Mouse (Mus musculus): Measurements from ENCODE around the gene Rbl1. TPM values are rescaled to one million over a fixed set of nuclear protein-coding genes. Genes with fewer than 3 reads are reported as not detected.

Rbl1 gene
- polyA plus RNA-seq, 1 experiment from 2014 or later = 23.7 TPM

GRCm38 (mm10) chr2:157128072-157128471 lies 76.3 kb downstream of the Rbl1 start:
- Histone ChIP-seq H3K4me1 (peaks cover 4% of the 10 kb centered on the region), H3K36me3 (replicated peaks) (peaks cover 53% of the 10 kb centered on the region), H3K9me3 (no peaks in the 10 kb centered on the region), H3K27ac (replicated peaks) (no peak overlapping the region), H3K27me3 (replicated peaks; ENCODE audit: low read depth, poor library complexity, severe bottlenecking) (no peaks in the 10 kb centered on the region), H3K4me3 (no peak overlapping the region)
- 71% methylated on average over 4 of the region's 4 CpGs for WGBS
- peak; percentile 19 for DNase-seq (ENCODE audit: low spot score)

- WGBS = 88% methylated on average over 3 of the region's 3 CpGs
- Histone ChIP-seq H3K36me3 (replicated peaks) (peaks cover 53% of the 10 kb centered on the region), H3K4me3 (no peak overlapping the region), H3K4me1 (peaks cover 4% of the 10 kb centered on the region), H3K27me3 (replicated peaks; ENCODE audit: low read depth, poor library complexity, severe bottlenecking) (no peaks in the 10 kb centered on the region), H3K9me3 (no peaks in the 10 kb centered on the region), H3K27ac (replicated peaks) (no peak overlapping the region)
- DNase-seq (ENCODE audit: low spot score) = no peak
Observed at GRCm38 (mm10) chr2:157127370-157127769, 77.0 kb downstream of the Rbl1 start.

GRCm38 (mm10) chr2:157125246-157125645 lies 79.1 kb downstream of the Rbl1 start:
- Histone ChIP-seq H3K36me3 (replicated peaks) (peaks cover 69% of the 10 kb centered on the region), H3K4me1 (peaks cover 4% of the 10 kb centered on the region), H3K9me3 (no peaks in the 10 kb centered on the region), H3K4me3 (no peak overlapping the region), H3K27ac (replicated peaks) (no peak overlapping the region), H3K27me3 (replicated peaks; ENCODE audit: low read depth, poor library complexity, severe bottlenecking) (no peaks in the 10 kb centered on the region)
- WGBS = 90% methylated on average over 3 of the region's 3 CpGs
- no peak for DNase-seq (ENCODE audit: low spot score)

- no peaks in the 10 kb centered on the region for H3K27me3 ChIP-seq (replicated peaks; ENCODE audit: low read depth, poor library complexity, severe bottlenecking)
- H3K27ac ChIP-seq (replicated peaks) = no peak overlapping the region
- 91% methylated on average over 8 of the region's 8 CpGs for WGBS
- H3K4me1 ChIP-seq = no peaks in the 10 kb centered on the region
- DNase-seq (ENCODE audit: low spot score) = no peak
- H3K9me3 ChIP-seq = no peaks in the 10 kb centered on the region
- H3K4me3 ChIP-seq = no peak overlapping the region
- H3K36me3 ChIP-seq (replicated peaks) = peaks cover 58% of the 10 kb centered on the region
Observed at GRCm38 (mm10) chr2:157121766-157122165, 82.6 kb downstream of the Rbl1 start.

GRCm38 (mm10) chr2:157119075-157119474 lies 85.3 kb downstream of the Rbl1 start:
- Histone ChIP-seq H3K36me3 (replicated peaks) (peaks cover 54% of the 10 kb centered on the region), H3K4me1 (no peaks in the 10 kb centered on the region), H3K4me3 (no peak overlapping the region), H3K9me3 (no peaks in the 10 kb centered on the region), H3K27me3 (replicated peaks; ENCODE audit: low read depth, poor library complexity, severe bottlenecking) (no peaks in the 10 kb centered on the region), H3K27ac (replicated peaks) (no peak overlapping the region)
- DNase-seq (ENCODE audit: low spot score) = no peak
- 86% methylated on average over 3 of the region's 3 CpGs for WGBS

GRCm38 (mm10) chr2:157118556-157118955 lies 85.8 kb downstream of the Rbl1 start:
- Histone ChIP-seq H3K27ac (replicated peaks) (no peak overlapping the region), H3K9me3 (no peaks in the 10 kb centered on the region), H3K27me3 (replicated peaks; ENCODE audit: low read depth, poor library complexity, severe bottlenecking) (no peaks in the 10 kb centered on the region), H3K36me3 (replicated peaks) (peaks cover 59% of the 10 kb centered on the region), H3K4me3 (no peak overlapping the region), H3K4me1 (no peaks in the 10 kb centered on the region)
- no peak for DNase-seq (ENCODE audit: low spot score)
- WGBS = 88% methylated on average over 4 of the region's 4 CpGs

- peaks cover 73% of the 10 kb centered on the region for H3K36me3 ChIP-seq (replicated peaks)
- 29% methylated on average over 3 of the region's 3 CpGs for WGBS
- no peaks in the 10 kb centered on the region for H3K9me3 ChIP-seq
- no peaks in the 10 kb centered on the region for H3K27me3 ChIP-seq (replicated peaks; ENCODE audit: low read depth, poor library complexity, severe bottlenecking)
- no peak overlapping the region for H3K4me3 ChIP-seq
- no peak overlapping the region for H3K27ac ChIP-seq (replicated peaks)
- DNase-seq (ENCODE audit: low spot score) = peak; percentile 15
- H3K4me1 ChIP-seq = no peaks in the 10 kb centered on the region
Observed at GRCm38 (mm10) chr2:157116964-157117363, 87.4 kb downstream of the Rbl1 start.

- H3K36me3 ChIP-seq (replicated peaks) = peaks cover 95% of the 10 kb centered on the region
- 90% methylated on average over 4 of the region's 4 CpGs for WGBS
Observed at GRCm38 (mm10) chr2:157108236-157108635, 96.1 kb downstream of the Rbl1 start.

GRCm38 (mm10) chr2:157104454-157104853 lies 99.9 kb downstream of the Rbl1 start:
- peaks cover 94% of the 10 kb centered on the region for H3K36me3 ChIP-seq (replicated peaks)
- H3K4me1 ChIP-seq = no peaks in the 10 kb centered on the region
- H3K27ac ChIP-seq (replicated peaks) = no peak overlapping the region
- no peak for DNase-seq (ENCODE audit: low spot score)
- 93% methylated on average over 8 of the region's 8 CpGs for WGBS
- no peak overlapping the region for H3K4me3 ChIP-seq
- no peaks in the 10 kb centered on the region for H3K27me3 ChIP-seq (replicated peaks; ENCODE audit: low read depth, poor library complexity, severe bottlenecking)
- H3K9me3 ChIP-seq = no peaks in the 10 kb centered on the region

More at GRCm38 (mm10) chr2:157108236-157108635, 96.1 kb downstream of the Rbl1 start:
- H3K4me3 ChIP-seq = no peak overlapping the region
- no peak for DNase-seq (ENCODE audit: low spot score)
- H3K27ac ChIP-seq (replicated peaks) = no peak overlapping the region
- no peaks in the 10 kb centered on the region for H3K27me3 ChIP-seq (replicated peaks; ENCODE audit: low read depth, poor library complexity, severe bottlenecking)
- no peaks in the 10 kb centered on the region for H3K9me3 ChIP-seq
- no peaks in the 10 kb centered on the region for H3K4me1 ChIP-seq

GRCm38 (mm10) chr2:157102256-157102655 lies 102.1 kb downstream of the Rbl1 start:
- H3K27ac ChIP-seq (replicated peaks) = no peak overlapping the region
- peaks cover 92% of the 10 kb centered on the region for H3K36me3 ChIP-seq (replicated peaks)
- H3K9me3 ChIP-seq = no peaks in the 10 kb centered on the region
- 78% methylated on average over 2 of the region's 2 CpGs for WGBS
- no peak for DNase-seq (ENCODE audit: low spot score)
- H3K4me3 ChIP-seq = no peak overlapping the region
- H3K4me1 ChIP-seq = no peaks in the 10 kb centered on the region
- H3K27me3 ChIP-seq (replicated peaks; ENCODE audit: low read depth, poor library complexity, severe bottlenecking) = no peaks in the 10 kb centered on the region

GRCm38 (mm10) chr2:157101650-157102049 lies 102.7 kb downstream of the Rbl1 start:
- Histone ChIP-seq H3K4me1 (no peaks in the 10 kb centered on the region), H3K4me3 (no peak overlapping the region), H3K9me3 (no peaks in the 10 kb centered on the region), H3K36me3 (replicated peaks) (peaks cover 86% of the 10 kb centered on the region), H3K27ac (replicated peaks) (no peak overlapping the region), H3K27me3 (replicated peaks; ENCODE audit: low read depth, poor library complexity, severe bottlenecking) (no peaks in the 10 kb centered on the region)
- DNase-seq (ENCODE audit: low spot score) = no peak
- WGBS = 97% methylated on average over 9 of the region's 9 CpGs

- H3K9me3 ChIP-seq = no peaks in the 10 kb centered on the region
- 93% methylated on average over 12 of the region's 12 CpGs for WGBS
- H3K27me3 ChIP-seq (replicated peaks; ENCODE audit: low read depth, poor library complexity, severe bottlenecking) = no peaks in the 10 kb centered on the region
- DNase-seq (ENCODE audit: low spot score) = no peak
- H3K4me3 ChIP-seq = no peak overlapping the region
- peaks cover 83% of the 10 kb centered on the region for H3K36me3 ChIP-seq (replicated peaks)
- no peak overlapping the region for H3K27ac ChIP-seq (replicated peaks)
- no peaks in the 10 kb centered on the region for H3K4me1 ChIP-seq
Observed at GRCm38 (mm10) chr2:157100319-157100605, 104.1 kb downstream of the Rbl1 start.

GRCm38 (mm10) chr2:157099532-157100318 lies 104.6 kb downstream of the Rbl1 start:
- no peaks in the 10 kb centered on the region for H3K4me1 ChIP-seq
- no peaks in the 10 kb centered on the region for H3K27me3 ChIP-seq (replicated peaks; ENCODE audit: low read depth, poor library complexity, severe bottlenecking)
- H3K9me3 ChIP-seq = no peaks in the 10 kb centered on the region
- H3K36me3 ChIP-seq (replicated peaks) = peaks cover 78% of the 10 kb centered on the region
- no peak overlapping the region for H3K4me3 ChIP-seq
- DNase-seq (ENCODE audit: low spot score) = no peak
- H3K27ac ChIP-seq (replicated peaks) = no peak overlapping the region
- 87% methylated on average over 12 of the region's 12 CpGs for whole genome bisulfite sequencing

Measured in embryonic facial prominence, embryonic 10.5 days (tissue).